Mouse (Mus musculus) MEL (cell line): ENCODE data around the gene Amotl1. TPM values are rescaled to one million over a fixed set of nuclear protein-coding genes. Genes with fewer than 3 reads are reported as not detected.

ENCODE experiments used
- DNase-seq: peaks from one replicate; pipeline ENCODE4 v3.0.0; 2011; ENCODE audit warnings: low read depth, low spot score
- H3K27ac ChIP-seq: 2 replicates; pipeline ENCODE4 v1.5.1; 2012; ENCODE audit warnings: low read depth, mild to moderate bottlenecking, control low read depth, low read length, moderate library complexity; ENCODE audit not compliant: control insufficient read depth
- H3K27me3 ChIP-seq, 2 experiments: fragments of 150-350 bp in 1 of 2; sonication (generic) in 1 of 2; 2 replicates each; pipeline ENCODE4 v1.6.1; 2012; ENCODE audit warnings: low read length in 2 of 2, mild to moderate bottlenecking in 2 of 2, improper control_type of control experiment in 1 of 2, moderate library complexity in 1 of 2; ENCODE audit not compliant: insufficient read depth in 2 of 2, control insufficient read depth in 1 of 2
- H3K36me3 ChIP-seq, 2 experiments: 2 replicates each; pipeline ENCODE4 v1.6.1; 2012 to 2014; ENCODE audit warnings: low read length in 2 of 2, improper control_type of control experiment in 1 of 2, inconsistent platforms in 1 of 2, mild to moderate bottlenecking in 1 of 2; ENCODE audit not compliant: insufficient read depth in 2 of 2, control insufficient read depth in 1 of 2
- H3K4me1 ChIP-seq, 2 experiments: fragments of 150-350 bp in 1 of 2; sonication (generic) in 1 of 2; 2 replicates each; pipeline ENCODE4 v1.6.1; 2012; ENCODE audit warnings: low read length in 2 of 2, improper control_type of control experiment in 1 of 2, mild to moderate bottlenecking in 1 of 2; ENCODE audit not compliant: insufficient read depth in 2 of 2, control insufficient read depth in 1 of 2
- H3K4me3 ChIP-seq, 2 experiments: fragments of 150-350 bp in 1 of 2; sonication (generic) in 1 of 2; 2 replicates each; pipeline ENCODE4 v1.5.1; 2012; ENCODE audit warnings: low read depth in 2 of 2, low read length in 2 of 2, mild to moderate bottlenecking in 2 of 2, moderate library complexity in 2 of 2, control low read depth in 1 of 2, improper control_type of control experiment in 1 of 2; ENCODE audit not compliant: control insufficient read depth in 1 of 2, insufficient read depth in 1 of 2
- H3K79me2 ChIP-seq: 2 replicates; pipeline ENCODE4 v1.6.1; 2012; ENCODE audit warnings: mild to moderate bottlenecking, low read length, moderate library complexity; ENCODE audit not compliant: control insufficient read depth, poor library complexity, insufficient read depth
- H3K9ac ChIP-seq: 2 replicates; pipeline ENCODE4 v1.6.1; 2012; ENCODE audit warnings: low read depth, mild to moderate bottlenecking, control low read depth, low read length, moderate library complexity; ENCODE audit not compliant: control insufficient read depth, poor library complexity, severe bottlenecking
- H3K9me3 ChIP-seq: fragments of 150-350 bp; sonication (generic); replicated peaks from 2 replicates; pipeline ENCODE4 v1.6.1; 2012; ENCODE audit warnings: mild to moderate bottlenecking, low read length, improper control_type of control experiment, moderate library complexity; ENCODE audit not compliant: insufficient read depth
- BHLHE40 ChIP-seq: IDR thresholded peaks from 2 replicates; pipeline ENCODE4 v1.6.1; 2012; ENCODE audit warnings: low read depth, mild to moderate bottlenecking, inconsistent platforms, low read length, improper control_type of control experiment, borderline replicate concordance
- CTCF ChIP-seq, 3 experiments: IDR thresholded peaks in 2 of 3; conservative IDR thresholded peaks in 1 of 3; 2 replicates each; pipeline ENCODE4 v1.5.1; 2011 to 2012; ENCODE audit warnings: low read length in 3 of 3, low read depth in 2 of 3, mild to moderate bottlenecking in 2 of 3, improper control_type of control experiment in 1 of 3, inconsistent platforms in 1 of 3, mixed read lengths in 1 of 3, moderate library complexity in 1 of 3; ENCODE audit not compliant: control insufficient read depth in 1 of 3, insufficient read depth in 1 of 3, poor library complexity in 1 of 3, severe bottlenecking in 1 of 3
- E2F4 ChIP-seq: IDR thresholded peaks from 2 replicates; pipeline ENCODE4 v1.6.1; 2011; ENCODE audit warnings: low read depth, low read length, improper control_type of control experiment, borderline replicate concordance
- EP300 ChIP-seq, 2 experiments: IDR thresholded peaks; 2 replicates each; pipeline ENCODE4 v1.6.1; 2011; ENCODE audit warnings: improper control_type of control experiment in 2 of 2, low read length in 2 of 2, low read depth in 1 of 2, mild to moderate bottlenecking in 1 of 2
- ETS1 ChIP-seq: IDR thresholded peaks from 2 replicates; pipeline ENCODE4 v1.6.1; 2012; ENCODE audit warnings: low read depth, mild to moderate bottlenecking, inconsistent platforms, low read length, improper control_type of control experiment, moderate library complexity
- GABPA ChIP-seq: IDR thresholded peaks from 2 replicates; pipeline ENCODE4 v1.6.1; 2012; ENCODE audit warnings: low read depth, mild to moderate bottlenecking, inconsistent platforms, low read length, improper control_type of control experiment, moderate library complexity
- HCFC1 ChIP-seq: IDR thresholded peaks from 2 replicates; pipeline ENCODE4 v1.6.1; 2012; ENCODE audit warnings: low read depth, mild to moderate bottlenecking, inconsistent platforms, low read length, improper control_type of control experiment, moderate library complexity
- JUND ChIP-seq: IDR thresholded peaks from 2 replicates; pipeline ENCODE4 v1.6.1; 2011; ENCODE audit warnings: low read depth, mild to moderate bottlenecking, improper control_type of control experiment, low read length
- KAT2A ChIP-seq: conservative IDR thresholded peaks from 2 replicates; pipeline ENCODE4 v1.6.1; 2012; ENCODE audit warnings: low read depth, low read length, improper control_type of control experiment, inconsistent platforms
- MAFK ChIP-seq: IDR thresholded peaks from 2 replicates; pipeline ENCODE4 v1.6.1; 2011; ENCODE audit warnings: low read depth, mild to moderate bottlenecking, low read length, improper control_type of control experiment, borderline replicate concordance
- MAZ ChIP-seq: IDR thresholded peaks from 2 replicates; pipeline ENCODE4 v1.6.1; 2012; ENCODE audit warnings: low read depth, mild to moderate bottlenecking, inconsistent platforms, low read length, improper control_type of control experiment
- MEF2A ChIP-seq: IDR thresholded peaks from 2 replicates; pipeline ENCODE4 v1.6.1; 2014; ENCODE audit warnings: low read depth, mild to moderate bottlenecking, inconsistent platforms, low read length, improper control_type of control experiment; ENCODE audit not compliant: poor library complexity, insufficient replicate concordance, severe bottlenecking; ENCODE audit errors: extremely low read depth
- MYC ChIP-seq: IDR thresholded peaks from 2 replicates; pipeline ENCODE4 v1.6.1; 2011; ENCODE audit warnings: low read depth, mild to moderate bottlenecking, low read length, improper control_type of control experiment, moderate library complexity
- NELFE ChIP-seq: IDR thresholded peaks from 2 replicates; pipeline ENCODE4 v1.6.1; 2011; ENCODE audit warnings: low read depth, low read length, improper control_type of control experiment
- POLR2A ChIP-seq, 2 experiments: IDR thresholded peaks; 2 replicates each; pipeline ENCODE4 v1.6.1; 2011 to 2012; ENCODE audit warnings: low read length in 2 of 2, mild to moderate bottlenecking in 2 of 2, control low read depth in 1 of 2, improper control_type of control experiment in 1 of 2, low read depth in 1 of 2, moderate library complexity in 1 of 2; ENCODE audit not compliant: control insufficient read depth in 1 of 2, insufficient read depth in 1 of 2, poor library complexity in 1 of 2
- POLR2AphosphoS2 ChIP-seq: IDR thresholded peaks from 2 replicates; pipeline ENCODE4 v1.6.1; 2011; ENCODE audit warnings: low read length, improper control_type of control experiment
- RAD21 ChIP-seq: IDR thresholded peaks from 2 replicates; pipeline ENCODE4 v1.6.1; 2011; ENCODE audit warnings: mild to moderate bottlenecking, low read depth, low read length, improper control_type of control experiment
- RCOR1 ChIP-seq: IDR thresholded peaks from 2 replicates; pipeline ENCODE4 v1.6.1; 2012; ENCODE audit warnings: low read depth, mild to moderate bottlenecking, inconsistent platforms, low read length, improper control_type of control experiment
- TBP ChIP-seq: IDR thresholded peaks from 2 replicates; pipeline ENCODE4 v1.8.0; 2011; ENCODE audit warnings: low read depth, low read length, improper control_type of control experiment
- UBTF ChIP-seq: IDR thresholded peaks from 2 replicates; pipeline ENCODE4 v1.6.1; 2012; ENCODE audit warnings: low read depth, mild to moderate bottlenecking, inconsistent platforms, low read length, improper control_type of control experiment, moderate library complexity, borderline replicate concordance; ENCODE audit not compliant: insufficient read depth
- USF1 ChIP-seq: IDR thresholded peaks from 2 replicates; pipeline ENCODE4 v1.6.1; 2014; ENCODE audit warnings: low read depth, mild to moderate bottlenecking, inconsistent platforms, low read length, improper control_type of control experiment, moderate library complexity
- ZC3H11A ChIP-seq: IDR thresholded peaks from 2 replicates; pipeline ENCODE4 v1.6.1; 2012; ENCODE audit warnings: low read depth, mild to moderate bottlenecking, inconsistent platforms, low read length, improper control_type of control experiment
- ZMIZ1 ChIP-seq: IDR thresholded peaks from 2 replicates; pipeline ENCODE4 v1.6.1; 2012; ENCODE audit warnings: low read depth, mild to moderate bottlenecking, inconsistent platforms, low read length, improper control_type of control experiment, moderate library complexity
- polyA plus RNA-seq, 2 experiments: library from polyadenylated mRNA; stranded (reverse) in 1 of 2; unstranded in 1 of 2; fragments of >175 nt in 1 of 2; fragments of >200 nt in 1 of 2; gene quantifications; 2 replicates each; pipeline versions ENCODE4 v1.2.1 to v1.2.4; 2012; ENCODE audit warnings: low replicate concordance in 2 of 2, low read depth in 1 of 2; ENCODE audit not compliant: insufficient read length in 2 of 2, insufficient read depth in 1 of 2, missing spikeins in 1 of 2
- total RNA-seq: library from RNA; depleted of rRNA; stranded (reverse); fragments of 300-350 nt; gene quantifications from 2 replicates; pipeline ENCODE4 v1.2.3, GENCODE M21; 2012

Gene Amotl1
- total and polyA plus RNA-seq, 3 experiments = 7.4 to 9.3 TPM; not detected in 1

GRCm38 (mm10) chr9:14627525-14627924 lies 17.3 kb downstream of the Amotl1 start:
- Histone ChIP-seq H3K4me3 (no peak overlapping the region), H3K36me3 (peaks cover 0 to 11% of the 10 kb centered on the region in 2 experiments; a peak in 2 of 4 replicates), H3K4me1 (peaks cover 6 to 12% of the 10 kb centered on the region in 2 experiments; a peak in 3 of 4 replicates), H3K9me3 (no peaks in the 10 kb centered on the region), H3K27ac (no peak overlapping the region), H3K9ac (no peak overlapping the region), H3K79me2 (no peaks in the 10 kb centered on the region), H3K27me3 (peaks cover 13 to 18% of the 10 kb centered on the region in 2 experiments)
- no peak for DNase-seq
- TF ChIP-seq GABPA = no peak
- TF ChIP-seq ETS1 = no peak
- no peak for TF ChIP-seq TBP
- no peak for TF ChIP-seq ZC3H11A
- no peak for TF ChIP-seq BHLHE40
- TF ChIP-seq RAD21 = no peak
- TF ChIP-seq CTCF (IDR thresholded peaks at IDR 0.05 in 2 of 3, conservative IDR thresholded peaks at IDR 0.05 in 1 of 3; ENCODE audit: control insufficient read depth in 1 of 3, insufficient read depth in 1 of 3, low read depth in 2 of 3, low read length in 3 of 3, poor library complexity in 1 of 3, severe bottlenecking in 1 of 3) = no peak
- no peak for TF ChIP-seq MAZ
- no peak for TF ChIP-seq MAFK
- no peak for TF ChIP-seq JUND
- no peak for TF ChIP-seq UBTF

GRCm38 (mm10) chr9:14625961-14626360 lies 18.9 kb downstream of the Amotl1 start:
- Histone ChIP-seq H3K36me3 (peaks cover 0 to 11% of the 10 kb centered on the region in 2 experiments; a peak in 2 of 4 replicates), H3K27ac (no peak overlapping the region), H3K9me3 (no peaks in the 10 kb centered on the region), H3K27me3 (peaks cover 6 to 7% of the 10 kb centered on the region in 2 experiments; a peak in 3 of 4 replicates), H3K4me3 (no peak overlapping the region), H3K4me1 (peaks cover 6 to 12% of the 10 kb centered on the region in 2 experiments; a peak in 3 of 4 replicates), H3K79me2 (no peaks in the 10 kb centered on the region), H3K9ac (no peak overlapping the region)
- DNase-seq = no peak
- TF ChIP-seq HCFC1 (no peak), USF1 (no peak), NELFE (no peak), MEF2A (no peak), KAT2A (no peak), UBTF (no peak), E2F4 (no peak), EP300 (IDR thresholded peaks at IDR 0.05; ENCODE audit: low read depth in 1 of 2, low read length in 2 of 2) (no peak), MYC (no peak), RCOR1 (no peak), ZMIZ1 (no peak), POLR2A (IDR thresholded peaks at IDR 0.05; ENCODE audit: control insufficient read depth in 1 of 2, insufficient read depth in 1 of 2, low read depth in 1 of 2, low read length in 2 of 2, poor library complexity in 1 of 2) (no peak), CTCF (IDR thresholded peaks at IDR 0.05 in 2 of 3, conservative IDR thresholded peaks at IDR 0.05 in 1 of 3; ENCODE audit: control insufficient read depth in 1 of 3, insufficient read depth in 1 of 3, low read depth in 2 of 3, low read length in 3 of 3, poor library complexity in 1 of 3, severe bottlenecking in 1 of 3) (no peak), POLR2AphosphoS2 (no peak)
